Mouse (Mus musculus): ENCODE measurements around the gene Kctd21. TPM values are rescaled to one million over a fixed set of nuclear protein-coding genes. Genes with fewer than 3 reads are reported as not detected.

The Kctd21 gene
- total RNA-seq, 2 experiments from 2014 or later: 1.3 to 2.3 TPM

- DNase-seq: no peak
Measured at GRCm38 (mm10) chr7:97317706-97318105, 14.4 kb upstream of the Kctd21 start.

DNA sequence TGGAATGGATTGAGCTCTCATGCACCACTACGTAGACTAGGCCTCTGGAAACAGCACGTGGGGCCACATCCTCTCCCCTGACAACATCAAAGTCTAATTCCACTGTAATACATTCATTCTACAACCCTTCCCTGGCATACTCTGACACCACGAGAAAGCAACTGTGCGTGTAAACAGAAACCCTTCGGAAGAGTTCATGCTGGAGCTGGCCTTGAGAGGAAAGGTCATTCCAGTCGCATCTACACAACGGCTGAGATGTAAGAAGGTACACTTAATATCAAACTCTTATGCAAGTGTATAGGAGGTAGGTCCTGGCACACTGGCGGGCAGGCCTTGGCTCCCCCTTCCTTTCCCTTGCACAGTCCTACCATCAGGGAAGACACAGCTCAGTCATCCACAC is 7.8 kb upstream of the Kctd21 start:
- no peak for DNase-seq

GRCm38 (mm10) chr7:97325156-97325985 is 6.8 kb upstream of the Kctd21 start:
- peak; percentile 43 for DNase-seq

DNA sequence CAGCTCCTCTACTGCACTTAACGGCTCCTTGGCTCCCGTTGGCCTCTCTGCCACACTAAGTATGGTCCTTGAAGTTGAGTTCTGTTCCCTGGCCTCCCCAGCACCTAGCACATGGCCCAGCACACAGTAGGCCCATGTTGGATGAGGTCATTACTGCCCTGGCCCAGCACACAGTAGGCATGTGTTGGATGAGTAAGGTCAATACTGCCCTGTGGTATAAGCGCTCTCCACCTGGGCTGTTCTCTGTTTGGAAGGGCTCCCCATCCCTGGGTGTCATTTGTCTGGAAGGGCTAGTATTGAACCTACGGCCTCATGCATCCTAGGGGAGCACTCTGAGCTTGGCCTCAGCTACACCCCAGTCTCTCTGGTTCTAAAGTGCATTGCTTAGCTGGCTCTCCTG is 4.8 kb upstream of the Kctd21 start:
- no peak for DNase-seq

GRCm38 (mm10) chr7:97328891-97329588 is 3.1 kb upstream of the Kctd21 start:
- DNase-seq: no peak

DNA sequence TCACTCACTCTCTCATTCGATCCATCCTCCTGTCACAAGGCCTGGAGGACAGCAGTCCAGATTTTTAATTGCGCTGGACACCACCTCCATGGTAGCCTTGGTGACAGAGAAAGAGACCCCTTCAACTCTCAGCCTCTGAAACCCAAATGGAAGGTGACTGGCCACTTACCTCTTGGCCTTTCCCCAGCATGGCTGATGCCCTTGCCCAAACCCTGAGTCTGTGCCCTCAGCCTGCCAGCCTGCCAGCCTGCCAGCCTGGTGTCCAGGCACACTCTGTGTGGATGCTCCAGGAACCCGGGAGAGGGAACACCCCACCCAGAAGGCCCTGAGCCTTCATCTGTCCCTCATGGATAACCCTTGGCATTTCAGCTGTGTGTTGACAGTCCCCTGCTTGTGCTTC is 2.5 kb upstream of the Kctd21 start:
- no peak for DNase-seq

DNA sequence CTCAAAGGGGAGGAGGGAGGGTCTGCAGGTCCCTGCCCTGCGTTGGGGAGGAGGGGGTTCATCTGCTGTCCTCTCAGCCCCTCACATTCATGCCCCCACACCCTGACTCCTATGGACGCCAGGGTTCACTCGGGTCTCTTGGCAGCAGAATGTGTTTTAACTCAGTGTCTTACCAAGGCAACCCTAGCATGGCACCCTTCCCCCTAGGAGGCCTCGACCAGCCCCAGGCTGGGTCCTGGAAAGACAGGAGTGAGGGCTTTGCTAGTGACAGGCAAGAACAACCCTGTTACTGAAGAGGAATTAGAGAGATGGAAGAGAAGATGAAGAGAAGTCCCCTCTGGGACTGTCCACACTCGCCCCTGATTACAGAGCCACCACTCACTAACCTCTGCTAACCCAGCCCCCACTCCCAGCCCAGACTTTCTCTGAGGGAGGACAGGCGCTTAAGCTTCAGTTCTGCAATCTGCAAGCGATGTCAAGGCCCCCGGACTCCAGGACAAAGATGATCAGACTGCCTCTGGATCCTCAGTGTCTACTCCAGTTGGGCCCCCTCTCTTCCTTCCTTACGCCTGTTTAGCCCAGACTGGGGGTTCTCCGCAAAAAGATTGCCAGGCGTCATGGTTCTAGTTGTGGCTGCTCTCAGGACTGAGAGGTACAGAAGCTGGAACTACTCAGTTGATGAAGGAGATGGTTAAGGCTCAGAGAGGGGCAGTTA is 1.0 kb upstream of the Kctd21 start:
- no peak for DNase-seq

- no peak for DNase-seq
Measured at GRCm38 (mm10) chr7:97332667-97333041, 527 bp downstream of the Kctd21 start.

GRCm38 (mm10) chr7:97333113-97333898 is 1.2 kb downstream of the Kctd21 start:
- DNase-seq: no peak

DNA sequence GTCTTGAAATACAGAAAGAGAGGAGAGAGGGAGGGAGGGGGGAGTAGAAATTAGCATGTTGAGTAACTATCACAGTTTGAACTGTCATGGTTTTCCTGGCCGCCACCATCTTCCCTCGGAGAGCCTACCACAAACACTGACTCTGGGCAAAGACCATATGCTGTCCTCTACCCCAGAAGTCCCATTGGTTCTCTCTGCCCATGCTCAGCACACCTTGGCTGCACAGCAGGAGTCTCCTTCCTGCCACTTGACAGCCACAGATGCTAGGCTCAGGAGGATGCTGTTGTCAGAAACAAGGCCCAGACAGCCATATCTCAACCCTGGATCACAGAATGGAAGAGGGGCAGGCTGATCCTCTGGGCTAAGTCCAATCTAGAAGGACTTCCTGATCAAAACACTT is 2.3 kb downstream of the Kctd21 start:
- no peak for DNase-seq

- DNase-seq: no peak
Measured at GRCm38 (mm10) chr7:97336678-97337077, 4.6 kb downstream of the Kctd21 start.

DNA sequence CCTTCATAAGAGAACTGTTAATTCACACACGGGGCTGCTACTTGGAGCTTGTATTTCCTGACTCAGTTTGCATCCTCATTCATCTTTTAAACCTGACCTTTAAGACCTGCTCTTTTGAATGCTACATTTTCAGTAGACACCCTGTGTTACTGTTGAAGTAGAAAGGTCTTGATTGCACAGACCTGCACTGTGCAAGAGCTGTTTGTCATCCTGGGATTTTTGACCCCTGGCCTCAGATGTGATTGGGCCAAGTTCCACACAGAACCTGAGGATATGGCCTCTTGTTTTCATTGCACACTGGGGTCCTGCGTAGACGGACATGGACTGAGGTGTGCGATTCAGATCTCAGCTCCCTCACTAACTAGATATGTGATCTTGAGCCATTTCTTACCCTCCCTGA is 6.5 kb downstream of the Kctd21 start:
- no peak for DNase-seq

GRCm38 (mm10) chr7:97339623-97340022 is 7.5 kb downstream of the Kctd21 start:
- DNase-seq: no peak

- no peak for DNase-seq
Measured at GRCm38 (mm10) chr7:97340907-97341849, 9.1 kb downstream of the Kctd21 start.

DNA sequence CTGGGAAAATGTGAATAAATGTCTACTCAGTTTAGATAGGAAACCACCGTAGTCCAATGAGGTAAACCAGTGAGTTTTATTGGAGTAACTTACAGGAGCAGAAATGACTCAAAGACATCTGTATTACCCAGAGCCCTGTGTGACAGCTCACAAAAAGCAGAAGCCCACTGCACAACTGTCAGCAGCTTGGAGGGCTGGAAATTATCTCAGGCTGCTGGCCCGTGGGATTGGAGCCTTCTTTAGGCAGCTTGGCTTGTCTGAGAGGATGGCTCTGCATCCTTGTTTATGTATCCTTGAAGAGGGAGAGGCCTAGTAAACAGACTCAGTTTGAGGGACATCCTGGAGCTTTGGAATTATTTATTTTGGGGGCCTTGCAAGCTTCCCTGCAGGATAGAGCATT is 10.8 kb downstream of the Kctd21 start:
- no peak for DNase-seq

DNA sequence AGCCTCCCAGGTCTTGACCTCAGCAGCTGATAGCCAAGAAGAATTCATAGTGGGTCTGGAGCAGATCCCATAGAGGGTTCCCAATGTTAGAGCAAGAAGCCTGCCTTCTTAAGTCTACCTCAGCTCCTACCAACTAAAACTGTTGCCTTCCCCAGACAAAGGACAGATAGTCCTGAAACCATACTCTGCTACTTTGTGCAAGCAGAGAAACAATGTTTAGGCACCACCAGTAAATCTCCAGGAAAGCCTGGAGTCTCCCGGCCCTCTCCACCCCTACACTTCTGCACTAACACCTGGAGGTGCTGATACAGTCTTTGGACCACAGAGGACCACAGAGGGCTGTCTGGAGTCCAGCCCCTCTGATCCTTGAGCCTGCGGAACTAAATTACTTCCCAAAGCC is 12.5 kb downstream of the Kctd21 start:
- DNase-seq: no peak

- no peak for DNase-seq
Measured at GRCm38 (mm10) chr7:97345229-97345871, 13.2 kb downstream of the Kctd21 start.

DNA sequence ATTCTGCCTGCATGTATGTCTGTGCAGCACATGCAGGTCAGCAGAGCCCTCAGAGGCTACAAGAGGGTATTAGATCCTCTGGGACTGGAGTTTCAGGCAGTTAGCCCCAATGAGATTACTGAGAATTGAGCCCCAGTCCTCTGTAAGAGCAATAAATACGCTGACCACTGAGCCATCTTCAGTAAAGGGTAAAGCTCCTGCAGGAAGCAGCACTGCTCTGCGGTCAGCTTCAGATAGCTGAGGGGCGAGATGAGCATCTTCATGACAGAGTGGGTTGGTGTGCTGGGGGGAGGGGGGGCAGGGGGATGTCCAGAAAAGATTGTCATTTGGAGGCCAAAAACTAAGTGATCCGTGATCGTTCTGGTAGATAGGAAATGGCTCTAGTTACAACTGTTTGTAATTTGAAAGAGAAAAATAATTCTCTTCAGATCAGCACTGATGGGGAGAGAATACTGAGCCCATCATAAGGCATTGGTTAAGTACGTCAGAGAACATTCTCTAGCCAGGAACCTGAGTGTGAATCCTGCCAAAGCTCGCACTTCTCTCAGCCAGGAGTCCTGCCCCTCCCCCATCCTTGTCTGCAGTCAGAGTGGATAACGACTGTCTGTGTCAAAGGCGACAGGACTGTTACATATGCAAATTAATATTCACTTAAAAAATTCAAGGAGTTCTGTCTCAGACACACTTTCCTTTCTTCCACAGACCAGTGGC is 14.1 kb downstream of the Kctd21 start:
- DNase-seq: no peak

DNA sequence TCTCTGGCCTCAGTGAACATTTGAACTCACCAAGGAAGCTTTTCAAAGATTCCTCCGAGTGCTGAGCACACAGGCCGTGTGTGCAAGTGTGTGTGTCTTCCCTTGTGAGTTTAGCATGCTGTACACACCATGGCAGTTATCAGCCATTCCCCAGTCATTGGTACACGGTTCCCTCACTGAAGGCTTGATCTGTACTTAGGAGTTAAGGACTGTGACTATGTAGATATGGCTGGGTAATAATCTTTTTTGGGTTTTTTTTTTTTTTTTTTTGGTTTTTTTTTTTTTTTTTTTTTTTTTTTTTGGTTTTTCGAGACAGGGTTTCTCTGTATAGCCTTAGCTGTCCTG is 14.7 kb downstream of the Kctd21 start:
- DNase-seq: no peak

GRCm38 (mm10) chr7:97347464-97347863 is 15.3 kb downstream of the Kctd21 start:
- no peak for DNase-seq

All from gastrocnemius, postnatal 10 days (tissue).